Mouse (Mus musculus): ENCODE measurements at regions not wholly inside any gene's neighbourhood (a gene's known extent, or its start where the extent isn't known, plus 50 kb on each side); places are given as distances from the start of the nearest gene placed in this dataset.
"Not testable (repeated sequence)": the region's sequence is repeated elsewhere in the genome, so short reads cannot be mapped to it uniquely, and the experiment has no call there.

DNA sequence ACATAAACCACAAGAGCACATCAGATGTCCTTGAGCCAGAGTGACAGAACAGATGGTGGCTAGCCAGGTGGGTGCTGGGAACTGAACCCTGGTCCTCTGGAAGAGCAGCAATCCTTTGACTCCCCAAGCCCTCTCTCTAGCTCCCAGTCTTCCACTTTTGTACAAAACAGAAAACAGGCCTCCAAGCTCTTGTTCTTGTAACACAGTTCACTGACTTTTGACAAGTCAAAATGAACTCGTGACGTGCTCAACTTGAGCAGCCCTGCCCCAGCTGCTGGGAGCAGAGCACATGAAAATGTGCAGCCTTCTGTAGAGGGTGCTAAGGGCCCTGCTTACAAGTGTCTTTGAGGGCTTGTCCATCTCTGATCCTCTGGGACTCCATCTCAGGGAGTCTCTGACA is 457.8 kb upstream of the Cdh5 start:
- ATAC-seq (ENCODE audit: borderline replicate concordance, extremely low read depth, low FRiP score, low TSS enrichment): no peak
- Histone ChIP-seq H3K4me2 (no peak overlapping the region), H3K4me3 (no peak overlapping the region), H3K27me3 (no peaks in the 10 kb centered on the region), H3K36me3 (no peaks in the 10 kb centered on the region), H3K4me1 (0 out of 2 replicates have a peak, but pooled peaks cover 4% of the 10 kb centered on the region), H3K9me3 (no peaks in the 10 kb centered on the region), H3K9ac (no peak overlapping the region), H3K27ac (no peak overlapping the region)
- WGBS: 84% methylated on average over 2 of the region's 2 CpGs

DNA sequence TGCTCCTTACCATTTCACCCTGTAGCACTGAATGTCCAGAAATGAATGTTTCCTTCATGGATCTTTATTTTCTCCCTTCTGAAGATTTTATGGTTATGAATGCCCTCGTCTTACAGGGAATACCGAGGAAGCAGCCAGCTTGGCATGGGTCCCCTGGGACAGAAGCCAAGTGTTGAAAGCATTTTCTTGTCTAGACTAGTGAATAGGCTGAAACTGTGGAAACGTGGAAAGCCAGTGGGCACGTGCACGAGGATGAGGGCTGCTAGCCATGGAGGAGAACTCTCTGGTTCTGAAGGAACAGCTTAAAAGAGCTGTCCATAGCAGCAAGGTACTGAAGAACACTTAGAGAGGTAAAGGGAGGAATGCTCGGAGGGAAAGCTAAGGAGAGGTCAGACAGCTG is 457.3 kb upstream of the Cdh5 start:
- Histone ChIP-seq H3K4me1 (0 out of 2 replicates have a peak, but pooled peaks cover 4% of the 10 kb centered on the region), H3K4me3 (no peak overlapping the region), H3K27ac (no peak overlapping the region), H3K9ac (no peak overlapping the region), H3K4me2 (no peak overlapping the region), H3K27me3 (no peaks in the 10 kb centered on the region), H3K9me3 (no peaks in the 10 kb centered on the region), H3K36me3 (no peaks in the 10 kb centered on the region)
- WGBS: 49% methylated on average over 6 of the region's 6 CpGs
- ATAC-seq (ENCODE audit: borderline replicate concordance, extremely low read depth, low FRiP score, low TSS enrichment): no peak

DNA sequence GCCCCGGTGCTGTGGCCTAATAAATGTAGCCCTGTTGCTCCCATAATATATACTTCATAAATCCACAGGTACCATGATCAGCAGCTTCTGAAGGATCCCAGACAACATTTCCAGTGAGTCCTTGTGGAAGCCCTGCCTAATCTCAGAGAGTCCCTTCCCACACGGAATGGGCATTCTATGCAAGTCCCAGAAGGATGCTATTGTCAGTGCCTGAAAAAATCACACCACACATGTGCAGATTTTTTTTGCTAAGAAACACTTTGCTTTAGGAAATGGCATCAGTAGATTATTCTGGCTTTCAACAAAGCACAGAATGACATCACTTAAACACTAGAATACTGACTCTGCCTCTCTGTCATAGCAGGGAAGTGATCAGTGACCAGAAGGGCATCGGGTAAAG is 456.6 kb upstream of the Cdh5 start:
- no peak for ATAC-seq (ENCODE audit: borderline replicate concordance, extremely low read depth, low FRiP score, low TSS enrichment)
- no peak overlapping the region for H3K27ac ChIP-seq
- H3K27me3 ChIP-seq: no peaks in the 10 kb centered on the region
- no peaks in the 10 kb centered on the region for H3K9me3 ChIP-seq
- H3K4me1 ChIP-seq: 0 out of 2 replicates have a peak, but pooled peaks cover 4% of the 10 kb centered on the region
- no peaks in the 10 kb centered on the region for H3K36me3 ChIP-seq
- H3K4me3 ChIP-seq: no peak overlapping the region
- H3K4me2 ChIP-seq: no peak overlapping the region
- no peak overlapping the region for H3K9ac ChIP-seq
- 84% methylated on average over 3 of the region's 3 CpGs for WGBS

DNA sequence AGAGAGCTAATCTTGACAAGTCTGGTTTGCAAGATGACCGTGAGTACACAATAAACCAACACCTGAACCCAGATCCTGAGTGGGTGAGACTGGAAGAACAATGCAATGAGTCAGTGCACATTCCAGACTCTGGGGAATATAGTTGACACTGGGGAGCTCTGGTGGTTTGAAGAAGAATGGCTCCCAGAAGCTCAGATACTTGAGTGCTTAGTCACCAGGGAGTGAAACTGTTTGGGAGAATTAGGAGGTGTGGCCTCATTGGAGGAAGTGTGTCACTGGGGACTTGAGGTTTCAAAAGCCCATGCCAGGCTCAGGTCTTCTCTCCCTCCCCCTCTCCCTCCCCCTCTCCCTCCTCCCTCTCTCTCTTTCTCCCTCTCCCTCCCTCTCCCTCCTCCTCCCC is 436.6 kb upstream of the Cdh5 start:
- H3K9me3 ChIP-seq: no peaks in the 10 kb centered on the region
- H3K4me1 ChIP-seq: no peaks in the 10 kb centered on the region
- no peak overlapping the region for H3K27ac ChIP-seq
- no peak overlapping the region for H3K4me2 ChIP-seq
- WGBS: 62% methylated on average over 1 of the region's 1 CpGs
- no peak overlapping the region for H3K4me3 ChIP-seq
- H3K27me3 ChIP-seq: no peaks in the 10 kb centered on the region
- ATAC-seq (ENCODE audit: borderline replicate concordance, extremely low read depth, low FRiP score, low TSS enrichment): no peak
- no peaks in the 10 kb centered on the region for H3K36me3 ChIP-seq
- no peak overlapping the region for H3K9ac ChIP-seq

DNA sequence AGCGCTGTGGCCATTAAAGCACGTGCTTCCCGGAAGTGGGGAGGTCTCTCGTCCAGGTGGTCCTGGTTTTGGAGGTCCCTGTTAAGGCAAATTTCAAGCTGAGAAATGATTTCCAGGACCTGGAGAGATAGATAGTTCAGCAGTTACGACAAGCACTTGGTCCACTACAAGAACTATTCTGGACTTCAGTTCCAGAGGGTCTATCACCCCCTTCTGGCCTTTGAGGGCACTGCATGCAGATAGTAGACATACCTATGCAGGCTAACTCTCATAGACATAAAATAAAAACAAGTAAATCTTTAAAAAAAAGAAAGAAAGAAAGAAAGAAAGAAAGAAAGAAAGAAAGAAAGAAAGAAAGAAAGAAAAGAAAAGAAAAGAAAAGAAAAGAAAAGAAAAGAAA is 415.2 kb upstream of the Cdh5 start:
- not testable (repeated sequence) for H3K36me3 ChIP-seq; H3K4me2 ChIP-seq; ATAC-seq (ENCODE audit: borderline replicate concordance, extremely low read depth, low FRiP score, low TSS enrichment); H3K4me1 ChIP-seq; H3K27me3 ChIP-seq; H3K9ac ChIP-seq; H3K4me3 ChIP-seq; H3K27ac ChIP-seq; H3K9me3 ChIP-seq
- WGBS: 85% methylated on average over 5 of the region's 5 CpGs

DNA sequence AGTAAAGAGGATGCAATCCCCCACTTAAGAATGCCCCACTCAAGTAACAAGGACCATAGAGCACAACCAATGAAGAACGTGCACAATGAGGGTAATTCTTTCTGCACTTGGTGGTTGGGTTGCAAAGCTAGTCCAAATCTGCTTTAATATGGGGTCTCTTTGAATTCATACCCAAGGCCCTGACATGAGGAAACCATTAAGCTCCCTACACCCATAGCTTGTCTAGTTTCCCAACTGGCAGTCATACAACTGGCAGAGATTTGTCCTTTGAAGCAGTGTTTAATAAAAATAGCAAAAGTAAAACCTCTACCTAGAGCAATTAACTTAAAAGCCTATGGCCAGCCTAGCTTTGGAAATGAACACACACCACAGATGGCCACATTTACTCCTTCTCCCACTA is 411.0 kb upstream of the Cdh5 start:
- H3K4me1 ChIP-seq: no peaks in the 10 kb centered on the region
- no peaks in the 10 kb centered on the region for H3K27me3 ChIP-seq
- WGBS: 65% methylated on average over 1 of the region's 1 CpGs
- H3K4me3 ChIP-seq: no peak overlapping the region
- no peak overlapping the region for H3K9ac ChIP-seq
- no peak overlapping the region for H3K4me2 ChIP-seq
- ATAC-seq (ENCODE audit: borderline replicate concordance, extremely low read depth, low FRiP score, low TSS enrichment): no peak
- H3K36me3 ChIP-seq: no peaks in the 10 kb centered on the region
- H3K27ac ChIP-seq: no peak overlapping the region
- no peaks in the 10 kb centered on the region for H3K9me3 ChIP-seq

DNA sequence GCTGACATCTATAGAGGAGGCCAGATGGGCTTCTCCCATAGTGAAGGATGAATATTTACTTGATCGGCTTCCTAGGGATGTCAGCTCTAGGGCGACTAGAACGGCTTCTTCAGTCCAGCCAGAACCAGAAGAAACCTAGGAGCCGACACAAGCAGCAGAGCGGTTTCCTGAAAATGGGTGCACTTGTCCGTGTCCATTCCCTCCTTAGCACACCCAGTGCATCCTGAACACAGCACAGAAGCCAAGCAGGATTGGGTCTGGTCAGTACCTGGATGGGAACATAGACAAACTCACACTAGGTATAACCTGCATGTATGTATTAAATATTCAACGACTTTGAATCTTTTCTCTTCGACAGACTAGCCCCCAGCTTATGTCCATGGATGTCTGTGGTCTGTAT is 407.9 kb upstream of the Cdh5 start:
- Histone ChIP-seq H3K4me3 (no peak overlapping the region), H3K9ac (no peak overlapping the region), H3K4me2 (no peak overlapping the region), H3K27ac (no peak overlapping the region), H3K27me3 (no peaks in the 10 kb centered on the region), H3K36me3 (no peaks in the 10 kb centered on the region), H3K4me1 (no peaks in the 10 kb centered on the region), H3K9me3 (no peaks in the 10 kb centered on the region)
- 85% methylated on average over 8 of the region's 8 CpGs for WGBS
- ATAC-seq (ENCODE audit: borderline replicate concordance, extremely low read depth, low FRiP score, low TSS enrichment): no peak

DNA sequence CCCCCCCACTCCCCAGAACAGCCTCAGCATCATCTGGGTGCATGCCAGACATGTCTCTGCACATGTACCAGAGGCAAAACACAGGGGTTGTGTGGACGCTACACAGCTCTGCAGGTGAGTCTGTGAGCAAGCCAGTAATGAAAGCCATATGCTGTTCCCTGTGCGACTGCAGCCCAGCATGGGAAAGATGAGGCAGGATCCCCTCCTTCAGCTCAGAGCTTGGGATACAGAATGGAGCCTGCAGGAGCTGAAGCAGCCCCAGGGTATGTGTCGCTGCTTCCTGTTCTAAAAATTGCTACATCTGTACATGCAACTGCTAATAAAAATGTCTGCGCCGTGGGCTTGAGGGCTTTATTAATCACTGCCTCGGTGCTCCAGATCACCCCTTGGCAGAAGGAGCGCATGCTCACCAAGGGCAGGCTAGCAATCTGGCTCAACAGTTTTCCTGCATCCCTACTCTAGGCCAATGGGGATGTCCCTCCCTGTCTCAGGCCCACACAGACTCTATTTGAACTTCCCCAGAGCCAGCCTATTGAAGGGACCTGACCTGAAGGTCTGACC is 407.0 kb upstream of the Cdh5 start:
- H3K9ac ChIP-seq: no peak overlapping the region
- no peaks in the 10 kb centered on the region for H3K36me3 ChIP-seq
- no peaks in the 10 kb centered on the region for H3K9me3 ChIP-seq
- no peak overlapping the region for H3K4me2 ChIP-seq
- ATAC-seq (ENCODE audit: borderline replicate concordance, extremely low read depth, low FRiP score, low TSS enrichment): no peak
- no peak overlapping the region for H3K4me3 ChIP-seq
- WGBS: 73% methylated on average over 7 of the region's 7 CpGs
- H3K4me1 ChIP-seq: no peaks in the 10 kb centered on the region
- H3K27ac ChIP-seq: no peak overlapping the region
- no peaks in the 10 kb centered on the region for H3K27me3 ChIP-seq

DNA sequence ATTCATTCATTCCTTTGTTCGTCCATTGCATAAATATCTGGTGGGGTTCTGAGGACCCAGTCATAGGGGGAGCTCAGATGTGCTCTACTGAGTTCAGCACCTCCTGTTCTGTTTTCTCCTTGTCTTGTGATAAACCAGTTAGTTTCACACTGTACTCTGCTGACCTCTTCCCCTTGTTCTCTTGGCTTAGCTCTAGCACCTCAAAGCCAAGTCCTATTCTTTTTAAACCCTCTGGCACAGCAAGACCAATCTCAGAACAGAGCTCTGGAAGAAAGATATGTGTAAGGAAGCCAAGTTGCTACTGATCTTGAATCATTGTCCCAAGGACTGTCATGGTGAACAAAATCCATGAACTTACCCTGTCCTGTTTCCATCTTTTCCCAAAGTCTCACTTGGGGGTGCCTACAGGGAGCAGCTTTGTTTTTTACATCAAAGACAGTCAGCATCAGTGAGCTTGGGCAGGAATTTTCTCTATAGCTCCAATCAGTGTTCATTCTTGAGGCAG is 402.4 kb upstream of the Cdh5 start:
- no peak overlapping the region for H3K4me2 ChIP-seq
- H3K27ac ChIP-seq: no peak overlapping the region
- H3K36me3 ChIP-seq: no peaks in the 10 kb centered on the region
- H3K27me3 ChIP-seq: no peaks in the 10 kb centered on the region
- H3K9ac ChIP-seq: no peak overlapping the region
- H3K9me3 ChIP-seq: no peaks in the 10 kb centered on the region
- ATAC-seq (ENCODE audit: borderline replicate concordance, extremely low read depth, low FRiP score, low TSS enrichment): no peak
- no peaks in the 10 kb centered on the region for H3K4me1 ChIP-seq
- 89% methylated on average over 1 of the region's 1 CpGs for WGBS
- no peak overlapping the region for H3K4me3 ChIP-seq

DNA sequence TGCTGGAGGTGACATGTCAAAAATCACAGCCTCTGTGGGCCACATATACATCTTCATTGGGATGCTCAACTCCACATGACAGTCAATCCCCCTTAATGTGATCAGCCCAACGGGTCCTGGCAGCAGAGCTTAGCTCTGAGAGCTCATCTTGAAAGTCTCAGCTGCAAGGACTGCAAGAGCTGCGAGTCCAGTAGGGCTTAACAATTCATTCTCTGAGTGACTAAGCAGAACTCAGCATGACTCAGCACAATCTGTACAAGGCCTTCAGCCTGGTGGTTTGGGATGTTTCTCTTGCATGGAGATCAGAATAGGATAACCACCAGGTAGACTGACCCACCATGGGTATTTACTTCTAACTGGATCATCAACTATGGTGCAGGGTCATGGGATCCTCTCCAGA is 399.2 kb upstream of the Cdh5 start:
- H3K9me3 ChIP-seq: no peaks in the 10 kb centered on the region
- H3K36me3 ChIP-seq: no peaks in the 10 kb centered on the region
- no peaks in the 10 kb centered on the region for H3K27me3 ChIP-seq
- H3K27ac ChIP-seq: no peak overlapping the region
- no peak overlapping the region for H3K9ac ChIP-seq
- H3K4me1 ChIP-seq: no peaks in the 10 kb centered on the region
- H3K4me2 ChIP-seq: no peak overlapping the region
- WGBS: 36% methylated on average over 2 of the region's 2 CpGs
- ATAC-seq (ENCODE audit: borderline replicate concordance, extremely low read depth, low FRiP score, low TSS enrichment): no peak
- no peak overlapping the region for H3K4me3 ChIP-seq

DNA sequence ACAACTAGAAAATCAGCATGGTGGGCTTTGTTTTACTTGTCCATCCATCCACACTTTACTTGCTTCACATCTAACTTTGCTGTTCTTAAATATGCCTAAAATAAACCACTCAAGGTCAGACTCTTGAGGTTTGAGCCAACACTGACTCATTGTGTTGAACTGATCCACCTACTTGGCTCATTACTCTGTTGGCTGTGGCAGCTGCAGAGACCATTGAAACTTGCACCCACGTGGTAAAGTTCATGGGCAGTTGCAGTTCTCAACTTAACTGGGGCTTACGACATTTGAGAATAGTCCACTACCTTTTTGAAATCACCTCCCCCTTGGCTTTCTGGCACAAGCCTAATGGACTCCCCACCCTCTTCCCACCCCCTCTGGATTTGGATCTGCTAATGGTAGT is 395.3 kb upstream of the Cdh5 start:
- WGBS: 58% methylated on average over 2 of the region's 2 CpGs
- no peak overlapping the region for H3K4me2 ChIP-seq
- no peaks in the 10 kb centered on the region for H3K9me3 ChIP-seq
- H3K4me3 ChIP-seq: no peak overlapping the region
- no peak overlapping the region for H3K27ac ChIP-seq
- no peaks in the 10 kb centered on the region for H3K27me3 ChIP-seq
- H3K9ac ChIP-seq: no peak overlapping the region
- ATAC-seq (ENCODE audit: borderline replicate concordance, extremely low read depth, low FRiP score, low TSS enrichment): no peak
- no peaks in the 10 kb centered on the region for H3K36me3 ChIP-seq
- H3K4me1 ChIP-seq: no peaks in the 10 kb centered on the region

DNA sequence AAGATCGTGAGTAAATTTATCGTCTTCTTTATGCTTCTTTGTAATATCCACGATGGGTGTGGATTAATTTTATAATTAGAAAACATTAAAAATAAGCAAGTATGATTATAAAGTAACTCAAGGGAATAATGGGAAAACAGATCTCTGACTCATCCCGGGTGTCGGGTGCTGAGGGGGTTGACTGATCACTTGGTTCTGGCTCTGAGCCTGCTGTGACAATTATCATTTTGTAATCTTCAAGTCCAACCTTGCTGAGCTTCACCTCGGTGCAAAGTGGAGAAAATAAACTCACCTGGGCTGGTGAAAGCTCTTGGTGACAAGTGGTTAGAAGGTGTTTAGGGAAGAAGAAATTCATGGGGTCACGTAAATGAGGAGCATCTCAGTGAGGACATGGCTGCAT is 390.6 kb upstream of the Cdh5 start:
- not testable (repeated sequence) for ATAC-seq (ENCODE audit: borderline replicate concordance, extremely low read depth, low FRiP score, low TSS enrichment)

DNA sequence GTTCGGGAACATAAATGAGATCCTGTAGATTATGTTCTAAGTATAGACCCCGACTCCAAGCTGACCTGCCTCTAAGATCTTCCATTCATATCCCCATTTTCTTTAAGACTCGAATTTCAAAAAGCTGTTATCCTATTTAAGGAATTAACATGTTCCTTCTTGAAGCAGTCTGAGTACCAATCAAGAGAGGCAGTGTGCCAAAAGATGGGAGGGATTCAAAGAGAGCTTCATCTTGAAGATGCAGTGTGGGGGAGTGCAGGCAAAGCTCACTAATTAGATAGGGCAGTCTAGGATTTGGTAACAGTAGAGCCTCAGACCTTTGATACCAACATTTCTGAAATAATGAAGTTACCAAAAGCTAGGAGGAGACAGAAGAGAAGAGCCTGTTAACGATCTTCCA is 383.7 kb upstream of the Cdh5 start:
- no peak overlapping the region for H3K4me3 ChIP-seq
- no peak overlapping the region for H3K9ac ChIP-seq
- no peaks in the 10 kb centered on the region for H3K4me1 ChIP-seq
- no peak for ATAC-seq (ENCODE audit: borderline replicate concordance, extremely low read depth, low FRiP score, low TSS enrichment)
- H3K9me3 ChIP-seq: no peaks in the 10 kb centered on the region
- no peak overlapping the region for H3K4me2 ChIP-seq
- H3K36me3 ChIP-seq: no peaks in the 10 kb centered on the region
- WGBS: 73% methylated on average over 4 of the region's 4 CpGs
- no peak overlapping the region for H3K27ac ChIP-seq
- no peaks in the 10 kb centered on the region for H3K27me3 ChIP-seq

More for the DNA sequence above, 390.6 kb upstream of the Cdh5 start:
- not testable (repeated sequence) for H3K9ac ChIP-seq, H3K4me1 ChIP-seq, H3K27me3 ChIP-seq, H3K4me3 ChIP-seq, H3K4me2 ChIP-seq, H3K27ac ChIP-seq, H3K9me3 ChIP-seq, H3K36me3 ChIP-seq
- whole genome bisulfite sequencing: 78% methylated on average over 7 of the region's 7 CpGs

Measured in lung, embryonic 15.5 days (tissue).